Mouse (Mus musculus) lung, embryonic 14.5 days (tissue): ENCODE measurements around the gene Sipa1l1. TPM values are rescaled to one million over a fixed set of nuclear protein-coding genes. Genes with fewer than 3 reads are reported as not detected.

Experiments
- ATAC-seq: fragments of 200-750 bp; cut with Nextera tagmentation; 2 replicates; pipeline ENCODE4 v1.8.0; 2017; ENCODE audit warnings: mild to moderate bottlenecking, moderate TSS enrichment, moderate library complexity; ENCODE audit not compliant: insufficient read depth
- DNase-seq: peaks from one replicate; pipeline ENCODE4 v3.0.0-alpha.2; 2015
- H3K27ac ChIP-seq: fragments of 300-500 bp; sonication (generic); 2 replicates; pipeline ENCODE4 v1.5.1; 2014; ENCODE audit warnings: low read depth, mild to moderate bottlenecking, moderate library complexity
- H3K27me3 ChIP-seq: fragments of 300-500 bp; sonication (generic); 2 replicates; pipeline ENCODE4 v1.6.1; 2014; ENCODE audit warnings: low read length, control low read depth; ENCODE audit not compliant: insufficient read depth
- H3K36me3 ChIP-seq: fragments of 300-500 bp; sonication (generic); 2 replicates; pipeline ENCODE4 v1.6.1; 2014; ENCODE audit warnings: control low read depth; ENCODE audit not compliant: insufficient read depth
- H3K4me1 ChIP-seq: fragments of 300-500 bp; sonication (generic); 2 replicates; pipeline ENCODE4 v1.6.1; 2014; ENCODE audit warnings: antibody characterized with exemption, control low read depth; ENCODE audit not compliant: insufficient read depth
- H3K4me2 ChIP-seq: fragments of 300-500 bp; sonication (generic); 2 replicates; pipeline ENCODE4 v1.6.1; 2014; ENCODE audit warnings: mild to moderate bottlenecking
- H3K4me3 ChIP-seq: fragments of 300-500 bp; sonication (generic); 2 replicates; pipeline ENCODE4 v1.5.1; 2014; ENCODE audit warnings: low read depth, low read length
- H3K9ac ChIP-seq: fragments of 300-500 bp; sonication (generic); 2 replicates; pipeline ENCODE4 v1.6.1; 2014
- H3K9me3 ChIP-seq: fragments of 300-500 bp; sonication (generic); 2 replicates; pipeline ENCODE4 v1.6.1; 2016; ENCODE audit warnings: low read depth, low read length, control low read depth
- CTCF ChIP-seq: IDR thresholded peaks from 2 replicates; pipeline ENCODE4 v1.5.1; 2016; ENCODE audit warnings: antibody characterized with exemption, low read depth
- WGBS: fragments of 180-500 bp; shearing (Covaris S2); extraction: QIAGEN DNeasy Blood & Tissue Kit; methylation state at CpG from one replicate; pipeline ENCODE4 v1.1.7; 2014; 5-methylcytosine and 5-hydroxymethylcytosine counted together
- polyA plus RNA-seq: library from polyadenylated mRNA; unstranded; fragments of >200 nt; fragmentation: Nextera tagmentation; extraction: Ambion mirVana; gene quantifications from 2 replicates; pipeline ENCODE4 v1.2.1, GENCODE M21; 2014

The Sipa1l1 gene
- polyA plus RNA-seq = 30.5 and 30.8 TPM in 2 replicates

DNA sequence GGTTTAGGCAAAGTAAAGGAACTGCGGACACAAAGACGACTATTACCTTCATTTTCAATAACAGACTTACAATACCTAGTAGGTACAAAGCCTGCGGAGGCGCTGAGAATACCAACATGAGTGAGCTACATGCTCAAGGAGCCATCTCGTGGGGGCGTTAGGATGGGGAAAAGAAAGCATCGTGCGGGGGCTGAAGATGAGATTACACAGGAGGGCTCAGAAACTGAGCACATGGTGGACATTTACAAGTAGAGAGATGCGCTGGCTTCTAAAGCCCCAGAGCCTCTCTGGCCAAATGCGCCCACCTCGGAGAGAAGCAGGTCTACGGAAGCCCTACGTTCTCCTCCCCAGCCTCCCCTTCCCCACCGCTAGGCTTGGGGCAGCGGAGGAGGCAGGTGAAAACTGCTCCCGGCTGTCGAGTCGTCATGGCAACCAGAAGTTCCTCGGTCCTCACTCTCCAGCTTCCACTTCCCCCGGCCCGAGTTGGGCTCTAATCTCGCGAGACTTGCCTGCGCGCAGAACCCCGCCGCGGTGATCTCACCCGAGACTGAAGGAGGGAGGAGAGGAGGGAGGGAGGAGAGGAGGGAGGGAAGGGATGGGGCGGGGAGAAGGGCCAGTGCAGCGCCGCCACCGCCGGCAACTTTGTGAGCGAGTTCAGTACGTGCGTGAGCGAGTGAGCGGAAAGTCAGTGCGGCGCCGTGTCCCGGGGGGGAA is at the start of gene Sipa1l1:
TSS of gene Sipa1l1 (plus strand) at position 501 of the 714 bp plus-strand sequence.
- Histone ChIP-seq H3K27me3 (no peaks in the 10 kb centered on the region), H3K9ac (peak within 1 kb of the TSS; percentile 90), H3K9me3 (no peaks in the 10 kb centered on the region), H3K4me1 (peaks cover 2% of the 10 kb centered on the region; the same call in 1 of the 2 replicates), H3K27ac (peak within 1 kb of the TSS; percentile 96), H3K4me3 (peak within 1 kb of the TSS; percentile 83), H3K36me3 (no peaks in the 10 kb centered on the region), H3K4me2 (peak within 1 kb of the TSS; percentile 95)
- TF ChIP-seq CTCF = peak; percentile 30; the same call in 1 of the 2 replicates
- DNase-seq = peak; percentile 99
- ATAC-seq = peak; percentile 91
- 1% methylated on average over 43 of the region's 43 CpGs for WGBS

DNA sequence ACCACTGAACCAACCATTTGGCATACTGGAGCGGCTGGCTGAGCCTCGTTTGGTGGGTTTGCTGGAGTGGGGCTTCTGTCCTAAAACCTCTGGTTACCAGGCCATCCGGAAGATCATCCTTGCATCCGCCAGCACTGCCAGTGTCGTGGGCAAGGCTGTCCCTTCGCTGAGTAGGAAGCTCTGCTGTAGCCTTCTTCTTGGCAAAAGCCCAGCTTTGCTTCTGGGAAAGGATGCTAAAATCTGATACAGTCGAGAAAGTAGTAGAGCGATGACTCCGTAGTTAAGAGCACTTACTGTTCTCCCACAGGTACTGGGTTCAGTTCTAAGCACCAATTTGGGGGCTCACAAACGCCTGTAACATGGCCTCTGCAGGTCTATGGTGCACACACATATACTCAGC is 47.2 kb upstream of the Sipa1l1 start:
- peak overlapping the region; percentile 49 for H3K27ac ChIP-seq
- whole genome bisulfite sequencing = 39% methylated on average over 10 of the region's 10 CpGs
- H3K27me3 ChIP-seq = no peaks in the 10 kb centered on the region
- 0 out of 2 replicates have a peak overlapping the region, but pooled peaks have one; percentile 2 for H3K9ac ChIP-seq
- no peak for TF ChIP-seq CTCF
- H3K4me3 ChIP-seq = no peak overlapping the region
- H3K4me2 ChIP-seq = peak overlapping the region; percentile 51
- ATAC-seq (0 out of 2 replicates have a peak, but pooled peaks have one; percentile 26), DNase-seq (peak; percentile 59)
- H3K9me3 ChIP-seq = no peaks in the 10 kb centered on the region
- peaks cover 6% of the 10 kb centered on the region for H3K4me1 ChIP-seq
- H3K36me3 ChIP-seq = no peaks in the 10 kb centered on the region

DNA sequence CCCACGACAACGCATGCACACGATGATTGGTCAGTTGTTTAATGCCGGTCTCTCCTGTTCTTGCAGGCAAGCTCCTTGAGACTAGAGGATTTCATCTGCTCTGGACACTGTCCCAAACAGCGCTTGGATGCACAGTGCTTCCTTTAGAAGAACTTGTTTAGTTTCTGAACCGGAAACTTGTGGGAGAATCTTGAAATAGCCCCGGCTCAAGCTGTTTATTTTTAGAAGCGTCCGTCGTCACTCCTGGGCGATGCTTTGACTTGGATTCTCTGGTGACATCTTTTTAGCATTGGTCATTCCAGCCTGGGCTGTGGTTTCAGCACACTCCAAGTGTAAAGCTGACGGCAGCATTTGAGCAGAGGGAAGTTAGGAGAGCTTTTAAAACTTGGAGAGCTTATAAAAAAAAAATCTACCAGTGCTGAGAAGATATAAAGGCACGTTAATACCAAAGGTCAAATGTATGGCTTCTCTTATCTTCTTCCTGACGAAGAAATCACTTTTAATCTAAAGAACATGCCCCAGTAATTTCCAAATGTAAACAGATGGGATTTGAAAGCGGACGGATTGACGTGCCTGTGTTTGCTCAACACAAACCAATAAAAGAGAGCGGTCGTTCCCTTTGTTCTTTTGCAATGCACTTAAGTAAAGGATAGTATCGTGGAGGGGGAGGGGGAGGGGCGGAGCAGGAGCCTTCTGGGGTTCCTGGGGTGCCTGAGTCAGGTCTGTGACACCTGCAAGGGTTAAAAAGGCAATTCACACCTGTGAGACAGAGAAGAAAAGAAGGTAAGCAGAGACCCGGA is 46.5 kb upstream of the Sipa1l1 start:
- 3% methylated on average over 22 of the region's 22 CpGs for WGBS
- H3K36me3 ChIP-seq = no peaks in the 10 kb centered on the region
- no peak overlapping the region for H3K4me3 ChIP-seq
- peak overlapping the region; percentile 2; the same call in 1 of the 2 replicates for H3K9ac ChIP-seq
- H3K9me3 ChIP-seq = no peaks in the 10 kb centered on the region
- peak overlapping the region; percentile 49; the same call in 1 of the 2 replicates for H3K27ac ChIP-seq
- TF ChIP-seq CTCF = no peak
- peak overlapping the region; percentile 51 for H3K4me2 ChIP-seq
- peaks cover 6% of the 10 kb centered on the region for H3K4me1 ChIP-seq
- H3K27me3 ChIP-seq = no peaks in the 10 kb centered on the region
- peak; percentile 76 for ATAC-seq
- peak; percentile 86 for DNase-seq

DNA sequence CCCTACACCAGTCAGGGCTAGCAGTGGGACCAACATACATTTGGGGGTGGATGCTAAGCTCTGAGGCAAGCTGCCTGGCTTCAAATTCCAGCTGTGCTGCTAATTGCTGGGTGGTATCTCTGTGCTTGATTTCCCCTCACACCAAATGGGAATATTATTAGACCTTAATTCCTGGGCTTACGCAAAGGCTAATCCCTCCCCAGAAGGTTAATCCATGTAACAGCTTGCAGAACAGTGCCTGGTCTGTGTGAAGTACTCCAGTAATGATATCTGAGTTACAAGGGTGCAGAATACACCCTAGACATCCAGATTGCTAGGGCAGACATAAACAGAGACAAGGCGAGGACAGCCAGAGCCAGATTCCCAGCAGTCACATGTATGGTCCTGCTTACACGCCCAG is 42.3 kb upstream of the Sipa1l1 start:
- H3K9me3 ChIP-seq = no peaks in the 10 kb centered on the region
- no peak for ATAC-seq
- 41% methylated on average over 3 of the region's 3 CpGs for WGBS
- no peak overlapping the region for H3K27ac ChIP-seq
- TF ChIP-seq CTCF = no peak
- H3K9ac ChIP-seq = no peak overlapping the region
- no peaks in the 10 kb centered on the region for H3K36me3 ChIP-seq
- no peak overlapping the region for H3K4me3 ChIP-seq
- peaks cover 5% of the 10 kb centered on the region for H3K4me1 ChIP-seq
- no peak for DNase-seq
- no peak overlapping the region for H3K4me2 ChIP-seq
- no peaks in the 10 kb centered on the region for H3K27me3 ChIP-seq

GRCm38 (mm10) chr12:82139234-82140166 is 29.6 kb upstream of the Sipa1l1 start:
- no peak for ATAC-seq
- H3K9me3 ChIP-seq = no peaks in the 10 kb centered on the region
- WGBS = 83% methylated on average over 17 of the region's 17 CpGs

GRCm38 (mm10) chr12:82143371-82143770 is 25.7 kb upstream of the Sipa1l1 start:
- H3K9ac ChIP-seq = no peak overlapping the region
- ATAC-seq (no peak), DNase-seq (no peak)
- H3K4me1 ChIP-seq = no peaks in the 10 kb centered on the region
- WGBS = 91% methylated on average over 3 of the region's 3 CpGs
- H3K4me2 ChIP-seq = no peak overlapping the region
- H3K9me3 ChIP-seq = no peaks in the 10 kb centered on the region
- no peak for TF ChIP-seq CTCF
- no peaks in the 10 kb centered on the region for H3K36me3 ChIP-seq
- H3K27me3 ChIP-seq = no peaks in the 10 kb centered on the region
- H3K27ac ChIP-seq = no peak overlapping the region
- H3K4me3 ChIP-seq = no peak overlapping the region

More at GRCm38 (mm10) chr12:82139234-82140166, 29.6 kb upstream of the Sipa1l1 start:
- Histone ChIP-seq H3K4me2 (no peak overlapping the region), H3K27ac (no peak overlapping the region), H3K4me3 (no peak overlapping the region), H3K27me3 (no peaks in the 10 kb centered on the region), H3K4me1 (no peaks in the 10 kb centered on the region), H3K9ac (no peak overlapping the region), H3K36me3 (no peaks in the 10 kb centered on the region)
- DNase-seq = no peak
- TF ChIP-seq CTCF = no peak
